Mouse (Mus musculus) gonadal fat pad, adult 2 months (tissue): ENCODE data around the gene Zim1. TPM values are rescaled to one million over a fixed set of nuclear protein-coding genes. Genes with fewer than 3 reads are reported as not detected.

Experiments
- DNase-seq: peaks from one replicate; pipeline ENCODE4 v3.0.0-alpha.2; 2012; ENCODE audit warnings: low read depth
- polyA plus RNA-seq: library from polyadenylated mRNA; depleted of rRNA; stranded (reverse); fragments of >200 nt; gene quantifications from 2 replicates; pipeline ENCODE4 v1.2.3, GENCODE M21; 2012; rRNA removed

The Zim1 gene
- polyA plus RNA-seq: 0.35 and 0.84 TPM in 2 replicates

DNA sequence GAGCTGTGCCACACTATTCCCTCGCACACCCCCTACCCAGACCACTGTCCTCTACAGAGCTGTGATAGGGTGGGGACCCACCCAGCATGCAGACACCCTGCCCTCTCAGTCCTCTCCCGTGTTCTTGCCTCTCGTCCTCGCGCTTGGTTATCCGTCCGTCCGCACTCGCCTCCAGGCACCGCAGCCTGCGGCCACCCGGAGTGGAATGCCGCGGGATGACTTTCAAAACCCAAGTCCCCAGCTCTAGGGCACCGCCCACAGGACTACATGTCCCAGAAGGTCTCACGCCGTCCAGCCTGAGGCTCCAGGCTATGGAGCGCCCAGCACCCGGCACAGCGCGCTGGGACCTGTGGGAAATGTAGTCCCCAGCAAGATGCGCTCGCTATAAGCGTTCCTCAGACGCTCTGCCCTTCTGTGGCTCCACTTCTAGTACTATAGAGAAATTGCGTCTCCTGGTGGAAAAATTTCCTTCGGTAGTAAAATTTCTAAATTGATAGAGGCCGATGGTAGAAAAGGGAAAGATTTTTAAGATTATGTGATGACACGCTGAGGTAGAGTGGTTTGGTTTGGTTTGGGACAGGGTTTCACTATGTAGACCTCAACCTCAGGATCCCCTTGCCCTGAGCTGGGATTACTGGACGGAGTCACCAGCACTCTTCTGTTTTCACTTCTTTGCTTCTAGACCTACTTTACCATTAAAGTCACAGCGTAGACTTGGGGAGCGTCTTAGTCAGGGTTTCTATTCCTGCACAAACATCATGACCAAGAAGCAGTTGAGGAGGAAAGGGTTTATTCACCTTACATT is at the start of gene Zim1:
Gene Zim1, minus strand, starts transcription at position 210 of the 805 bp plus-strand sequence.
- DNase-seq: peak; percentile 6

DNA sequence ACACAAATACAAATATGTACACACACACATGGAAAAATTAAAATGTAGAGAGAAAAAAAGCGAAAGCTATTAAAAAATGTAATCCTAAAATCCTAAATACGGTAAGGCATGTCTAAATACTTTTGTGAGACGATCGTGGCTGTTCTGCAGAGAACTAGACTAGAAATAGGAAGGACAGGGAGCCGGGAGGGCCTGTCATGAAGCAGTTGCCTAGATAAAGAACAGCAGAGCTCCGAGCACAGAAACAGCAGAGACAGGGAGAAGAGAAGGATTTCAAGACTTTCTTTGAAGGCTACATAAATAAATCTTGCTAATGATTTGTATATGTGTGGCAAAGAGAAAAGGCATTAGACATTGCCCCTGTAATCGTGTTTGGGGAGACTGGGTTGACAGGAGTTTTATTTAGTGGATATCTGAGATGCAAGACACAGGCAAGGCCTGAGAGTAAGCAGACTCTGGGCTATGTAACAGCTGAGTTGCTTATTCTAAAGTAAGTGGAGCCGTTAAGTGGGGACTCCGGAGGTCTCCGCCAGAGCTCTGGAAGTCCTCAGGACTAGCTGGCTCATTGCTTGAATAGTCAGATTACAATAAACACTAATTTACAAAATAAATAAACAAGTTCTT is 48.1 kb upstream of the Zim1 start:
- DNase-seq: no peak

DNA sequence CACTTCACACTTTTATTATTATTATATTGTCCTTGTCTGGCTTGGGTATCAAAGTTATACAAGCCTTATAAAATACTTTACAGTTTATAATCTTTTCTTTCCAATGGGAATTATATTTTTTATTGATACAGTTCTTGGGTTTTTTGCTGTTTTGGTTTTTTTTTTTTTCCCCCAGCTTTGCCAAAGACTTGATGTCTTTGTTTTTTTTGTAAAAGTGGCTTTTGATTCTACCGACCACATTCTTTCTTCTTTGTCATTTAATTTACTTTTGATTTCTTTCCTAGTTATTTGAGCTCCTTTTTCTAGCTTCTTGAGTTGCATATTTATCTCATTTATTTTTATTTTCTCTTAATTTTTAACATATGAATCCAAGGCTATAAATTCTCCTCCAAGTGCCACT is 39.8 kb upstream of the Zim1 start:
- no peak for DNase-seq

DNA sequence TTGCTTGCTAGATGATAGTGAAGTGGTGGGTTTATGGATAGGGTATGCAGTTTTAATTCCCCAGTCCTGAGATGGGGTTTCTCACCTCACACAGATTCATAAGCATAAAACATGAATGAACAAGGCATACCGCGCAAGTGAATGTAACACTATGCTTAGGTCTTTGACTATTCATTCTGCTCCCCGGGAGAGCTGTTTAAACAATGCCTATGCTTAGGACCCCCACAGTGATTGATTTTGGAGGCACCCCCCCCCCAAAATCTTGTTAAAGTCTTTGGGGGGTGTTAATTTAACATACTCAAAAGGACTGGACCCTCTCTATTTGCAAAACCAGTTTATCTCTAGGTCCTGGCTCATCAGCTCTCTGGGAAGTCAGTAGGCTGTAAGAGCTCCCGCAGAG is 35.7 kb upstream of the Zim1 start:
- DNase-seq: no peak

DNA sequence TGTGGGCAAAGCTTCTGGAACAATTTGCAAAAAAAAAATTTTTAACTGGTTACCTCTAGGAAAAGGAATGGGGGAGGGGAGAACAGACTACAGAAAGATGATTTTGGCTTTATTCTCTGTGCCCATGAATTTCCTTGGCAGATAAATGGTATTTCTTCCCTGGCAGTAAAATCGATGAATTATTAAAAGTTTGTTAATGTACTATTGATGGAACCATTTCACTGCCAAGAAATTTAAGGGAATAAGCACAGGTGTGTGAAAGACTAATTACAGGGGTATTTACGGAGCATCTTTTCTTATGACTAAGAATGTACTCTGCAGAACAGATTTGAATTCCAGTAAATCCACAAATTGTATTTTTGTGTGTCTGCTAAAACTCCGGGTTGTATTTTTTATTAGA is 35.1 kb upstream of the Zim1 start:
- no peak for DNase-seq

DNA sequence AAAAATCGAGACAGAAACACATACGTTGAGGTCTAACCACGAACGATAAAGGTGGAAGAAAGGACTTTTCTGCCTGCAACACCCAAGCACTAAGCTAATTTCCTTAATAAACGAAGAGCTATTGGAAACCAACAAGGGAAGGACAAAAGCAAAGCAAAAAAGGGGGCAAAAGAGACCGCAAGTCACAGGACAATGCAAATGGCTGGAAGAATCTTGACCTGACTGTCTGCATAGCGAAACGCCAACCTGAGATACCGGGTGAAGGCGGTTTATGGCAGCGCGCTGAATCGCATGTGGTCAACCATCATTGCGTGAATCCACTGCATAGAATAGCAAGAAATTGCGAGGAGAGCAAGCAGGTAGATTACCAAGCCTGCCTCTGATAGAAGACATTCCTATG is 34.6 kb upstream of the Zim1 start:
- DNase-seq: no peak

DNA sequence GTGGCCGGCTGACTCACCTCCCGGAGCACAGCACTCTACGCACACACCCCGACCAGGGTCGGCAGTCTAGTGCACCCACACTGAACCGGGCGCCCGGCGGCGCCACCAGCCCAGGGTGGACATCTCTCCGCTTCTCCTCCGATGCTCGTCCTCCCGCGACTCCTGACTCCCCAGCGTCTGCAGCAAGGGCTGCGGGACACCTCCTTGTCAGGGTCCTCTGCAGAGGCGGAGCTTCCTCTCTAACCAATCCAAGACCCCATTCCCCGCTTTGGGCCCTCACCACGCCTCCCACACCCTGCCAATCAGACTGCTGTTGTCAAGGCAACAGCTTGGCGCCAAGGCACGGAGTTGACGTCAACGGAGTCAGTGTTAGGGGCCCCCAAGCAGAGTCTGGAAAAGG is 34.0 kb upstream of the Zim1 start, which contains the start of the genes Peg3 and Usp29:
Gene Peg3, minus strand, starts transcription at position 191 of the 400 bp plus-strand sequence.
Gene Usp29, plus strand, starts transcription at position 338 of the 400 bp plus-strand sequence.
- no peak for DNase-seq

DNA sequence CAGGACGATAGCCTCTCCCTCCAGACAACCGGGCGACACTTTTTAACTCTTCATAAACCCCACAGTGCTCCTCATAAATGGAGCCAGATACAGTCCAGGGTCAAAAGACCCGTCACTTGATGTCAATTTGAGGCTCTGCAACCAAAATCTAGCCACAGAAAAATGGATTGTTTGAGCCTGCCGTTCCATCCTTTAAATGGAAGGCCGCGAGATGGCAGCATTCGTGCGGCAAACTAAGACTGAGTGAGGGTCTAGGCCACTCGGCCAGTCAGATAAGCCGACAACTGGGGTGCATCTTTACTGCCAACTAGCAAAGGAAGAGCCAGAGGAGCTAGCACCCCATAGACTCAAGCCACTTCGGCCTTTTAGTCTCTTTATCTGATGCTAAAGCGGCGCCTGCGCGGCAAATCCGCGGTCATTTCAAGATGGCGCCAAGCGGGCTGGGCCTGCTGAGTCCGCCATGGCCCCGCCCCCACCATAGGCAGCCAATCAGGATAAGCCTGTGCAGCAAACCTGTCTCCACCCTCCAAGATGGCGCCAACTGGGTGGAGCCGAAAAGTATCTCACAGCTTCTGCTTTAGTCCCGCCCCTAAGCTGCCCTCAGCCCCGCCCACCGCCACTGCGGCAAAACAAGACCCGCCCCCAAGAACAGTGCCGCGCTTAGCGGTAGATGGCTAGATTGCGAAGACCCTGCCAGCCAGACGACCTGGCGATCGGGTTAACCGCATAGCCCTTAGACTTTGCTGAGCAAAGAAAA is 33.0 kb upstream of the Zim1 start:
- DNase-seq: peak; percentile 44

DNA sequence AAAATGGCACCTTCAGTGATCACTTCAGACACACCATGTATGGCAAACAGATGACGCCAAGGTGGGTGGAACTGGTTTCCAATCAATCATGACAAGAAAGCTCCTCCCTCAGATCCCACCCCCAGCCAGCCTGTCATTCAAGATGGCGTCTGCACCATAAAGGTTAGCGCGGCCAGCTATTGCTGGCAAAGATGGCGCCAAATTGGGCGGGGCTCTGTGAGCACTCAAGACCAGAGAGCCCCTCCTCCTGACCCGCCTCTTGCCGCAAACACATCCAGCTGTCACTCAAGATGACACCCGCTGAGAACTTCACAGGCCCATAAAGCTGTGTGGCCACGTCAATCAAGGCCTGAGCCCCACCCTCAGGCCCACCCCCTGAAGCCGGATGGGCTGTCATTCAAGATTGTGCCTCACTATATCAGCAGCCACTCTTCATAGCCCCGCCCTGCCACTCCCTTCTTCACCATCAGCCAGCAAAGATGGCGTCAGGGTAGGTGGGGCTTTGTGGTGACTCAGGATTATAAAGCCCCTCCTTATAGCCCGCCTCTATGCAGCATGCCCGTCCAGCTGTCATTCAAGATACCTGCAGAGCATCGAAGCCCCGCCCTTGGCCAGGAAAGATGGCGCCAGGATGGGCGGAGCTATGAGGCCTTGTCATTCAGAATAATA is 32.1 kb upstream of the Zim1 start:
- DNase-seq: peak; percentile 78

DNA sequence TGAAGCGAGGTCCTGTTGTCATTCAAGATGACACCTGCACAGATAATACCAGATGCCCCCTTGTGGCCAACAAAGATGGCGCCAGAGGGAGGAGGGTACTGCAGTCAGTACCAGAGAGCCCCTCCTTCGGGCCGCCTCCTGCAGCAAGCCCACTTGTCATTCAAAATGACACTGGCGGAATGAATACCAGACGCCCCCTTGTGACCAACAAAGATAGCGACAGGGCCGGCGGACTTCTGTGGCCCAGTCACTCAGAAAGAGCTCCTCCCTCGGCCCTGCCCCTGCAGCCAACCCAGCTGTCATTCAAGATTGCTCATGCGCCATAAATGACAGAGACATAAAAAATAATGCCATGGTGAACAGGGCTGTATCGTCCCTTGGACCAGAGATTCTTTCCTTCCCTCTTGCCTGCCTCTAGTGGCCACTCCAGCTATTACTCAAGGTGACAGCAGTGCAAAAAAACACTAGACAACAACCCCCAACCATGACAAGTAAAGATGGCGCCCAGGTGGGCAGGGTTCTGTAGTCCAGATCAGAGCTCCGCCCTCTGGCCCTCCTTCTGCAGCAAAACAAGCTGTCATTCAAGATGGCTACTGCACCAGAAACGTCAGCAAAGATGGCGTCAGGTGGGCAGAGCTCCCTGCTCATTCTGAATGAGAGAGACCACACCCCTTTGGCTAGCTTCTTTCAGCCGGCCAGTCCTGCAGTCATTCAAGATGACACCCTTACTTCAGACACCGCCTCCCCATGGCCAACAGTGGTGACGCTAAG is 31.3 kb upstream of the Zim1 start:
- peak; percentile 59 for DNase-seq

DNA sequence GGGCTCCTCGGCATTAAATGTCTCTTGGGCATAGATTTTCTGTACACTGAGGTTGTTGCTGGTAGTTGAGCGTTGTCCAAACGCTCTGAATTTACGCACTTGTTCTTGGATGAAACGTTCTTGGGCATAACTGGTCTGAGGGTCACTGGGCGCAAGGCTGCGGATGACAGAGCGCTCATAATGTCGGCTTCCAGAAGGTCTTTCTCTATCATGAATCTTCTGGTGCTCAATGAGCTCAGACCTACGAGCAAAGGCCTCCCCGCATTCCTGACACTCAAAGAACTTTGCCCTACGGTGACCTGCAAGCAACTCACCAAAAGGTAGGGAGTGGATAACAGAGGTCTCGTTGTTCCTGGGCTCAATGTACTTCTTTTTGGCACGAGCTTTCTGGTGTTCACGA is 13.1 kb upstream of the Zim1 start:
- no peak for DNase-seq

DNA sequence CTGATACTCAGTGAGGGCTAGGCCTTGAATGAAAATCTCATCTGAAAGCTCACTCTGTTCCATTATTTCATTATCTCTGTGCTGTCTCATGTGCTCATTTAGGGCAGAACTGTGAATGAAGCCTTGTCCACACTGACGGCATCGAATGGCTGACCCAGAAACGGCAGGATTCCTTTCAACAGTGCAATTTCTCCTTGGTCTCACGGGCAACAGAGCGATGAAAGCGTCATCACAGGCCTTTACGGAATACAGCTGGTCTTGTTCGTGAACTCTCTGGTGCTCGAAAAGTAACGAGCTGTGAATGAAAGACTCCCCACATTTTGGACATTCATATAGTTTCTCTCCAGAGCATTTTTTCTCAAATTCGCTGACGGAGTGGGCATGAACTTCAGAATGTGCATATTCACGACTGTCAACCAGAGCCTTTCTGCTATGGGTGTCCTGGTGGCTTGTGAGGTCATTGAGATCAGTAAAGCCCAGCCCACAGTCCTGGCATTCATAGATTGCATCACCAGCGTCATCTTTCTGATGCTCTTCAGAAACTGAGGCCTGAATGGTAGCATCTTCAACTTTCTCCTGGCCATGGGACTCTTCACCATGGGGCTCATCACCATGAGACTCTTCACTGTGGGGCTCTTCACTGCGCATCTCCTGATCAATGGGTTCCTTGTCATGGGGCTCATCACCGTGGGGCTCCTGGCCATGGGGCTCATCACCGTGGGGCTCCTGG is 12.4 kb upstream of the Zim1 start:
- DNase-seq: no peak

DNA sequence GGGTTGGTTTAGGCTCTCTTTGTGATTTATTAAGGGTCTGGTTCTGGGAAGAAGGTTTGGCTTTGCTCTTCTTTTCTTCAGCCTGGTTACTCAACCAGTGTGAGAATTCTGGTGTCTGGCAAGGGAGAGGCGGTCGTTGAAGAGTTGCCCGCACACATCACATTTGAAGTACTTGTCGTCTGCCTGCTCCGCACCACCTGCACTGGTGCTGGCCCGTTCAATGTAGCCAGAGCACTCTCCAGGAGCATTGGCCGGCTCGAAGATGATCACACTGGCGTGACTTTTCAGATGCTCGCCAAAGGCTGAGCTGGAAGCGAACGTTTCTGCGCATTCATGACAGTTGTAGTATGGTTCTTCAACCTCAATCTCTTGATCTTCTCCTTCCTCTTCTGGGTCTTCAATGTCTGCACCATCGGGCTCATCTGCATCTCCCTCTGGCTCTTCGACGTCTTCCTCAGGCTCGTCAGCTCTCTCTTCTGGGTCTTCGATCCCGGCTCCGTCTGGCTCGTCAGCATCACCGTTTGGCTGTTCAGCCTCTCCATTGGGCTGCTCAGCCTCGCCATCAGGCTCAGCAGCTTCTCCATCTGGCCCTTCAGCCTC is 11.3 kb upstream of the Zim1 start:
- DNase-seq: no peak

DNA sequence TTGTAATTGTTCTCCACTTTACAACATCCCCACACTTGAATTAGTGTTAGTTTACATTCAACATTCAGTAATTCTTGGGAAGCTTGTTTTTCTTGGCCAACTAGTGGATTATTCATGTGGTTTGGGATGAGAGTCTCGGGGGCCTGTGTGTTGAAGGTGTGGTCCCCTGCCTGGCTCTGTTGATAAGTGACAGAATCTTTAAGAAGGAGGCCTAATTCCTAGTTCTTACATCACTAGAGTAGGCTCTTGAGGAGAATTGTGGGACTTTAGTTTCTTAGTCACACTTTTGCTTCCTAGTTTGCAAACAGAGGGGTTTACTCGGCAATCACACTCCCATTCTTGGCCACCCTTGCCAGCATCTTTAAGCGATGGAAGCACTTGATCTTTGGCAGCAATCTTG is 3.0 kb upstream of the Zim1 start:
- DNase-seq: no peak

DNA sequence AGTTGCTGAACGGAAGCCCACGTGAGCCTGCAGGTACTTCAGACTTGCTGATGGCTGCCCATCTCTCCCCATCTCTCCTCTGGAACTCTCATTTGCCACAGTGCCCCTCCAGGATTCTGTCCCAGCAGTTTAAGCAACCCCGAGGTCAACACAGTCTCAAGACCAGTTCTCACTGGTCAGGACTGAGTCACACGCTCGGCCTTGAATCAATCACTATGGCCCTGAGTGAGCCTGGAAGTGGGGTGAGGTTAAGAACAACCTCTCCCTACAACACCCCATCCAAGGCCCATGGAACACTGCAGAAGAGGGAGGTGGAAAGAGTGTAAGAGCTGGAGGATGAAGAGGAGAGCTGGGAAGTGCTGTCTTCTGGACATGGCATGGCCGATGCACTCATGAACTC is 10.7 kb downstream of the Zim1 start:
- no peak for DNase-seq

DNA sequence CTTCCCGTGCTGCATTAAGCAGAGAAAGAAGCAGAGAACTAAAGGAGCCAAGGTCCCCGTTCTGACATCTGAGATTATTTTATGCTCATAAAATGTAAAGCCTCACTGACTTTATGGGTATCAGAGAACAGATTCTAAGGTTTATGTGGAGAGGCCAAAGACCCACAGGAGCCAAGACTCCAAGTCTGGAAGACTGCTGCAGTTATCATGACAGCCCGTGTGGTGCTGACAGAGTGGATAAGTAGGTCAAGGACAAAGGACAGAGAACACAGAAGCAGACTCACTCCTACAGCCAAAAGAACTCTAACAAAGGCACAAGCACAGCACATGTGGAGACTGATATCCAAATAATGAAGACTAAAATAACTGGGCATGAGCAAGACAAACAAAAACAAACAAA is 29.5 kb downstream of the Zim1 start:
- no peak for DNase-seq

DNA sequence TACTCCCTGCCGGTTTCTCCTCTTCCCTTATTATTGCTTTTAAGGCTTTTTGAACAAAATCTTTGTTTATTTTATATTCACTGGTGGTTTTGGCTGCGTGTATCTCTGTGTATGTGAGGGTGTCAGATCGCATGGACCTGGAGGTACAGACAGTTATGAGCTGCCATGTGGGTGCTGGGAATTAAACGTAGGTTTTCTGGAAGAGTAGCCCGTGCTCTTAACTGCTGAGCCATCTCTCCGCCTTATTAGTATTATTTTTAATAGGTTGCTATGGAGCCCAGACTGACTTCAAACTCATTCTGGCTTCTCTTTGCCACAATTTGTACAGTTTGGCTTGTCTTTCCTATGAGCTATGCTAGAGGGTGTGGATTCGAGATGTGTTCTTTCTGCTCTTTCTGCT is 32.8 kb downstream of the Zim1 start:
- DNase-seq: no peak

DNA sequence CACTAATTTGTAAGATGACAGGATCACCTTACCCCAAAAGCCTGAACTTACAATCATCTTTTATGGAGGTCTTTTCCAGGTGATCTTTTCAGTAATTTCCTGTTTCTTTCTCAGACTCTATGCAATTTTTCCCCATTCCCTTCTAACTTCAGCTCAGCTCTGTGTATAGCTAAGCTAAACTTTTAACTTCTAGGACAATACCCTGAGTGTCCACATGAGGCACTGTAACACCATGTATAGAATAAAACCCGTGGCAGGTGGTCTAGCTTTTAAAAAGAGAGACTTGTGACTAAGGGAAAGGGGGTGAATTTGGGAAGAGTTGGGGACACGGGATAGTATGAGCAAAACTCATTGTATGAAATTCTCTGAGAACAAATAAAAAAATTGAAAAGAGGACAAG is 36.6 kb downstream of the Zim1 start:
- DNase-seq: no peak

DNA sequence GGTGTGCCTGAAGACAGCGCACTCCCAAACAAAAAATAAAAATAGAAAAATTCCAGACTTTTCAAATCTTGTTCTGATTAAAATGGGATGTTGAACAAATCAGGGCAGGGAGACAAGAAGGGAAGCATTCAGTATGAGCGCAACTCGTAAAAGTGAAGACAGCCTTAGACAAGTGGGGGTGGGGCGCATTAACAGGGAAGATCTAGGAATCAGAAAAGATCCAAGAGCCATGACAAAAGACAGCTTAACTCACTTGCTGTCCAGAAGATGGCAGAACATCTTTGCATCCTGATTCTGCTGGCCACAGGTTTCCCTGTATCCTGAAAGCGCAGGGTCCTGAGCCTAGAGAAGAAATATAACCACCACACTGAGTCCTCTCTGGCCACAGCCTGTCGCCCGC is 37.6 kb downstream of the Zim1 start:
- no peak for DNase-seq

DNA sequence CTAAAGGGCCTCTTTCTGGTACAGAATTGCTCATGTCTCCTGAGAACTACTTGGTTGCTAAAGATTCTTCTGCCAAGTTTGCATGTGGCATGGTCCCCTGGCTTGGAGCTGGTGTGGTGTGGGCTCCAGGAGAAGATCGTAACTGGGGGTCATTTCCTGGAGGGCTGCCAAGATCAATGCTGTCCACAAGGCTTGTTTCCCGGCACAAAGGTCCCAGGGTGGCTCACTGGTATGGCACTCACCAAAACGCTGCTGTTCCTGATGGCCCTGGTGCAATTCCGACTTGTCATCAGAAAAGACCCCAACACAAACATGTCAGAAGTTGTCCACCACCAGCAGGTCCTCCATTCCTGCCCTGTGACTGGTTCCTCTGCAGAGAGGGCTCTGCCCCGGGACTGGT is 44.1 kb downstream of the Zim1 start:
- no peak for DNase-seq
